Mouse (Mus musculus) brain, embryonic 14.5 days (tissue): ENCODE data around the gene Osbp2.

Experiments
- CTCF ChIP-seq: fragments of 200-500 bp; IDR thresholded peaks from 2 replicates; pipeline ENCODE4 v1.5.1; 2012; ENCODE audit warnings: inconsistent platforms, mild to moderate bottlenecking, moderate library complexity, borderline replicate concordance; ENCODE audit not compliant: insufficient read depth, insufficient read length; ENCODE audit errors: extremely low read depth
- POLR2A ChIP-seq: fragments of 200-500 bp; IDR thresholded peaks from 2 replicates; pipeline ENCODE4 v1.6.1; 2012; ENCODE audit warnings: mild to moderate bottlenecking, inconsistent platforms, borderline replicate concordance; ENCODE audit not compliant: poor library complexity, insufficient read depth, insufficient read length, severe bottlenecking; ENCODE audit errors: extremely low read depth

- TF ChIP-seq CTCF (no peak), POLR2A (no peak)
Measured at GRCm38 (mm10) chr11:3895458-3895857, 31.8 kb upstream of the Osbp2 start.
